Mouse (Mus musculus) adrenal gland, postnatal 10 days (tissue): ENCODE measurements around the gene Spry2. TPM values are rescaled to one million over a fixed set of nuclear protein-coding genes. Genes with fewer than 3 reads are reported as not detected.
A peak's percentile ranks its signal among the peaks of the same experiment; 100 is the strongest.

ENCODE experiments used
- DNase-seq: peaks from one replicate; pipeline ENCODE4 v3.0.0; 2021; ENCODE audit warnings: mixed read lengths
- total RNA-seq, 2 experiments: library from RNA; stranded (reverse); gene quantifications; 2 replicates each; pipeline ENCODE4 v1.2.3; 2021

Gene Spry2
- total RNA-seq, 2 experiments from 2014 or later: 39.4 to 41.3 TPM

DNA sequence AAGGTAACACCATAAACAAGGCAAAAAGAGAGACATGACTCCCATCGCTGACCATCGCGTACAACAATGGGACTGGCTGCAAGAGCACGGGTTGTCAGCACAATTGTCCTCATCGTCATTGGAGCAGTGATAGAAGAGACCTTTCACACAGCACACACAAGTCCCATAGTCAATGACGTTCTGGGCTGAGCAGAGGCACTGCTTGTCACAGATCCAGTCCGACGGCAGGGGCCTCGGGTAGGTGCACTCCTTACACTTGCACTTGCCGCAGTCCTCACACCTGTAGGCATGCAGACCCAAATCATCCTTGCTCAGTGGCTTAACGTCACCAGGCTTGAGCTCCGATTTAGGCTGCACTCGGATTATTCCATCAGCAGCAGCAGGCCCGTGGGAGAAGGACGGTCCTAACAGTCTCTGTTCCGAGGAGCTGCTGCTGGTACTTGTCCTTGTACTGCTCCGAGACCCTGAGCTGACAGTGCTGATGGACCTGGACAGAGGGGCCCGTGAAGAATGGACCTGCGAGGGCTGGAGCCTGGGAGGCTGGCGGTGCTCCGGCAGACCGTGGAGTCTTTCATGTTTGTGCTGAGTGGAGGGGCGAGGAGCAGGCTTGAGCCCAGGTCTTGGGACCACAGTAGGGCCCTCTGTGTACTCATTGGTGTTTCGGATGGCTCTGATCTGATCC lies 3.5 kb downstream of the Spry2 start:
- DNase-seq: peak; percentile 46

DNA sequence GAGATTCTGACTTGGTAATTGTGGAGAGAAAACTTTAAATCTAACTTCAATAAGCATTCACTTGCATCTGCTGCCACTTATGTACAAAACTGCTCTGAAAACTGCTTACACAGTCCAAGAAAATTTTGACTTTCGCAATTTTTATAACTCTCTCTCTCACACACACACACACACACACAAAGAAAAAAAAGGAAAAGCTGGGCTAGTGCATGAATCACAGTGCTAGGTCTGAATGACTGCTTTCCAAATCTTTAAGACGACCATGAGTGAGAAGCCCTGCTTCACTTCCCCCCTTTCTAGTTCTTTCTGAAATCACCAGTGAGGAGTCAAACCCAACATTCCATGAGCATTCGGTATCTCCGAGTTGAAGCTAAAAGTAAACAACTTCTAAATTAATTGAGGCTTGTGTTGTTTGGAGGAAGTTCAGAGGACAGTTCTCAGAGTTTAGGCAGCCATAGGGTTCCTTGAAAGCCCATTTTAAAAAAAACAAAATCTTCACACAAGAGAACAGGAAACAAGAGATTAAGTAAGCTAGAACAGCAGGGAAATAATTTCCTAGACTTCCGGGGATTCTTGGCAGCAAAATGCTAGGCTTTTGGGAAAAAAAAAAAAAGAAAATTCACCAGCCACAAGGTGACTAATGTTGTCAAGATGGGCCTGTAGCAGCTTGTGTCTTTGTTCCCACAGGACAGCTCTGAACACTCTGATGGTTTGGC lies 5.9 kb downstream of the Spry2 start:
- no peak for DNase-seq

DNA sequence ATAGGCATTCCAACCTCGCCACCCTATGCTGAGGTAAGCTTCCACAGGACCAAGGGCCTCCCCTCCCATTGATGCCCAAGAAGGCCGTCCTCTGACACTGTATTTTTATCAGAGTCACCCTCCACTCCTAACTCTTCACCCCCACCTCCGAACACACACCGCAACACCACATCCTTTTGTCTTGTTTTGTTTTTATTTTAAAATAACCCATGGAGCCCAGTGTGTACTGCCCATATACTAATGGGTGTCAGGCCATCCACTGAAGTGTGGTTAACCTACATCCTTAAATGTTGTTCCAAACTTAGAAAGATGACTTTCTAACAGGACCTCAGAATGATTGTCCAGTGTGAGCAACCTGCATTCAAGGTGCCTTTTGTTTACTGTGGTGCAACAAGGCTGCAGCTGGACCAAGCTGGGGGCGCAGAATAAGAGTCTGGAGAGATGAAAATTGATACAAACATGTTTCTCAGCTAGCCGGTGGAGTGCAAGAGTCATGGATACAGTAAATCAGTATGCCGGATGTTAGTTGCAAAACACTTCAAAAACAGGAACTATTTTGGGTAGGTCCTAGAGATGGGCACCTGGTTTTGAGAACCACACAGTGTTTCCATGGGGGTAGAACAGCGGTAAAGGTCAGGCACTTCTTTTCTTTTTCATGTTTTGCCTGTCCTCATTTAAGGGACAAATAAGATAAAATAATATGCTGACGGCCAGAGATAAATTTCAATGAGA lies 9.8 kb downstream of the Spry2 start:
- DNase-seq: no peak

GRCm38 (mm10) chr14:105885249-105885648 lies 11.4 kb downstream of the Spry2 start:
- no peak for DNase-seq

GRCm38 (mm10) chr14:105883215-105883614 lies 13.4 kb downstream of the Spry2 start:
- DNase-seq: no peak

GRCm38 (mm10) chr14:105878359-105878758 lies 18.3 kb downstream of the Spry2 start:
- DNase-seq: no peak

GRCm38 (mm10) chr14:105876375-105876774 lies 20.2 kb downstream of the Spry2 start:
- DNase-seq: no peak

GRCm38 (mm10) chr14:105870370-105870936 lies 26.2 kb downstream of the Spry2 start:
- peak; percentile 19 for DNase-seq

- no peak for DNase-seq
Observed at GRCm38 (mm10) chr14:105865381-105865938, 31.2 kb downstream of the Spry2 start.

- no peak for DNase-seq
Observed at GRCm38 (mm10) chr14:105862199-105862598, 34.4 kb downstream of the Spry2 start.

DNA sequence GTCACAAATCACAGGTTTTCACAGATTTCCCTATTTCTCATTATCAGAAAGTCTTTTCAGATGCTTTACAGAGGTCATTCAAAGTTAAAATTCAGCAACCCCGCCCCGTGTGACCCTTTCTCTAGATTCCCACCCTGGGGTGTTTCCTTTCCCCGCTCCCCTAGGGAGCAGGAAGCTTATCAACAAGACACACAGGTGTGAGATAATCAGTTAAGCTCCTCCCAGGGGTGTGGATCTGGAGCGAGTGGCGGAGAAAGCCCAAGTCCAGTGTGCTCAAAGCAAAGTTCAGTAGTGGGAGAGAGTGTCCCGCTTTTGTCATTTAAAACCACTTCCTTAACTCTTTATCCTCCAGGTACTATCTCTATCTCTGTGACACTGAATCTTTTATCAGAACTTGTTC lies 35.7 kb downstream of the Spry2 start:
- no peak for DNase-seq

DNA sequence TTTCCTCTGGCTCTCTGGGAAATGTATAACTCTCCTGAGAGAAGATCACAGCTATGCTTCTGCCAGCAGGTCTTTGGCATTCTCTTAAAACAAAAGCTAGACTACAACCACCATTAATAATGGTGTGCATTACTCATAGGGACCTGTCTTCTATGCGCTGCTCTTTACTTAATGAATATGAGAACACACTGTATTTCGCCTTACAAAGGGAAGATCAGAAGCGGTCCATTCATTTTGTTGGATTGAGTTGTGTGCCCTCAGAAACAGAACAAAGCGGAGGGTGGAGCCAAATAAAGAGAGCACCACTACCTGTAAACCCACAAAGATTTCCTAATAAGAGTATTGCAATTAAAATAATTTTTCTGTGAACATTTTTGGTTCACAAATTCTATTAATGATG lies 36.3 kb downstream of the Spry2 start:
- no peak for DNase-seq

DNA sequence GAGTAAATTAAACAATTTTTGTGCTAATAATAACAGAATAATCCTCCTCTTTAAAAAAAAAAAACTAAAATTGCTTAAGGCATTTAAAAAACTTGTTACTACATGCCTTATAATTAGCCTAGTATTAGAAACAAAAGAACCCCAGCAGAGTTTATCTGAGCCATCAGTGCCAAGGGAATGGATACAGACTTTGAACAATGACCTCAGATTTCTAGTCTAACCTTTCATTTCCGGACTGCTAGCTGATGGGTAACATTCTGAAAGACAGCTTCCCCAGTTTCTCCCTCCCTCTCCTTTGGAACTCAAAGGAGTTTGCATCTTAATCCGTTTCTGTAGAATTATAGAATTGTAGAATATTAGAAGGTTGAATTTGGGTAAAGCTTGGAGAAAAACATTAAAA lies 36.7 kb downstream of the Spry2 start:
- DNase-seq: no peak

DNA sequence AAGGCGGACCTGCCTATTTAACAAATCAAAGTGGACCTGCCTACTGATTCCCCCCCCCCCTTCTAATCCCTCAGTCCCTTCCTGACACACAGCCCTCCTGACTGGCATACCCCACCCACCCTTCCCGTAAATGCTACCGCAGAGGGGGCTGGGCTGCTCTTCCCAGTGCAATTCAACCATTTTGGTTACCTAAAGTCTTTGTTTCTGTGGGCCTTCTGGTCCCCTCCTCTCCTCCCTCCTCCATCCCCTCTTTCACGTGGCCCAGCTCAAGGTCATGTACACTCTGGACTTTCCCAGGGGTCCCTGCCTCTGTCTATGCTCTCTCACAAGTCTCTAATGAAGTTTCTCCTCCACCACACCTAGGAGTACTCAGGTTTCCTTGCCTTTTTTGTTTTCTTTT lies 37.3 kb downstream of the Spry2 start:
- DNase-seq: no peak

GRCm38 (mm10) chr14:105858935-105859334 lies 37.7 kb downstream of the Spry2 start:
- DNase-seq: no peak

DNA sequence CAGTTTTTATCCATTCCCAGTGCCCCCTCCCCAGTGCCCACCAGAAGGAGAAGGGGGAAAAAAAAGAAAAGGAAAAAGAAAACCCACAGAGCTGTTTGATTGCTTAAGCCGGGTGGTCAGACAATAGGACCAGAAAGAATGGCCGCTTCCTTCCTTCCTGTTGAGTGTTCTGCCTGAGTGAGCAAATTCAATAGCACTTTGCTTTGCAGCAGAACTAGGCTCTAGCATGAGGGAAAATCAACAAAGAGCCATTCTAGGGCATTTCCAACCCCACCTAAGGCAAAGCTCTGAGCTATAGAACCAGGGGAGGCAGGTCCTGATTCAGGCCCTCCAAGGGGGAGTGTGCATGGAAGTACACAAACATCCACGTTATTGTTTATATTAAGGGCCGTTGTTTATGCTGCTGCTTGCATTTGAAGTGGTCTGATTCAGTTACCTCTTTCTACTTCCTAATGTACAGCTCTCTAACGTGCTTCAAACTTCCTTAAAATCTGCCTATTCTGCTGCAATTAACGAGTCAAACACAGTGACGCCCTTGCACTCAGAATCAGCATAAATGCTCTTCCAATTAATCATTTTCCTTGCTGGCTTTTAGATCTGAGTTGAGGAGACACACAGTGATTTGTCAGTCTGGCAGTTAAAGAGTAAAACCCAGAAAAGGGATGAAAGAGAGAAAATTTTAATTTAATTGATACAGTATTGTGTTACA lies 45.1 kb downstream of the Spry2 start:
- no peak for DNase-seq

Other genes starting within 250 kb of the Spry2 start
- gene Trim52, start 209.4 kb upstream of the Spry2 start, total RNA-seq: not detected